Mouse (Mus musculus): Measurements from ENCODE around the gene Msh3. TPM values are rescaled to one million over a fixed set of nuclear protein-coding genes. Genes with fewer than 3 reads are reported as not detected.

Msh3 gene
- polyA plus RNA-seq, 1 experiment = 29.6 TPM

GRCm38 (mm10) chr13:92237016-92237415 is 117.8 kb downstream of the Msh3 start:
- no peak for TF ChIP-seq GATA1 (IDR thresholded peaks at IDR 0.05; ENCODE audit: low read length)

- no peak for TF ChIP-seq GATA1 (IDR thresholded peaks at IDR 0.05; ENCODE audit: low read length)
These were observed 122.5 kb downstream of the Msh3 start for GRCm38 (mm10) chr13:92232076-92232938.

GRCm38 (mm10) chr13:92228037-92228436 is 126.8 kb downstream of the Msh3 start:
- TF ChIP-seq GATA1 (IDR thresholded peaks at IDR 0.05; ENCODE audit: low read length) = no peak

GRCm38 (mm10) chr13:92223567-92223966 is 131.2 kb downstream of the Msh3 start:
- no peak for TF ChIP-seq GATA1 (IDR thresholded peaks at IDR 0.05; ENCODE audit: low read length)

GRCm38 (mm10) chr13:92222763-92223162 is 132.0 kb downstream of the Msh3 start:
- TF ChIP-seq GATA1 (IDR thresholded peaks at IDR 0.05; ENCODE audit: low read length) = no peak

GRCm38 (mm10) chr13:92219774-92220173 is 135.0 kb downstream of the Msh3 start:
- no peak for TF ChIP-seq GATA1 (IDR thresholded peaks at IDR 0.05; ENCODE audit: low read length)

- TF ChIP-seq GATA1 (IDR thresholded peaks at IDR 0.05; ENCODE audit: low read length) = no peak
These were observed 137.6 kb downstream of the Msh3 start for GRCm38 (mm10) chr13:92217216-92217615.

GRCm38 (mm10) chr13:92196860-92197259 is 157.9 kb downstream of the Msh3 start:
- no peak for TF ChIP-seq GATA1 (IDR thresholded peaks at IDR 0.05; ENCODE audit: low read length)

Other genes starting within 250 kb of the Msh3 start
- gene Rasgrf2, start 223.3 kb downstream of the Msh3 start, polyA plus RNA-seq (2012) = not detected in 2 replicates
- not detected in 2 replicates for gene Gm20379, start 49.0 kb downstream of the Msh3 start, polyA plus RNA-seq (2012)
- gene Dhfr, start 277 bp downstream of the Msh3 start, polyA plus RNA-seq (2012) = 0.79 and 1.1 TPM in 2 replicates
- gene Ankrd34b, start 70.9 kb upstream of the Msh3 start, polyA plus RNA-seq (2012) = not detected in 2 replicates
- not detected in 2 replicates for gene Fam151b, start 129.0 kb upstream of the Msh3 start, polyA plus RNA-seq (2012)
- gene Zfyve16, start 175.9 kb upstream of the Msh3 start, polyA plus RNA-seq (2012) = 0.84 and 1.1 TPM in 2 replicates
- not detected in 2 replicates for gene Spz1, start 221.2 kb upstream of the Msh3 start, polyA plus RNA-seq (2012)

Data from G1E-ER4 (cell line).